Mouse (Mus musculus): ENCODE data around the gene Pyy. TPM values are rescaled to one million over a fixed set of nuclear protein-coding genes. Genes with fewer than 3 reads are reported as not detected.

The Pyy gene
- polyA plus RNA-seq (2015; fragmentation: Nextera tagmentation; extraction: Ambion mirVana), result 1.1 TPM in 1 of 2 replicates, not detected in the other

- WGBS (ENCODE audit: insufficient replicate concordance), result 11% methylated on average over 9 of the region's 9 CpGs
- Histone ChIP-seq H3K27ac (ENCODE audit: low read length) (no peak within 1 kb of the TSS), H3K9me3 (replicated peaks; ENCODE audit: control insufficient read depth, low read length) (no peaks in the 10 kb centered on the region), H3K27me3 (ENCODE audit: control insufficient read depth, insufficient read depth, low read depth, low read length) (peaks cover 66% of the 10 kb centered on the region), H3K9ac (ENCODE audit: low read depth, low read length) (no peak within 1 kb of the TSS), H3K4me2 (ENCODE audit: low read depth, low read length) (no peak within 1 kb of the TSS), H3K4me1 (ENCODE audit: control insufficient read depth, low read depth, low read length) (peaks cover 4% of the 10 kb centered on the region), H3K36me3 (ENCODE audit: control insufficient read depth, insufficient read depth) (no peaks in the 10 kb centered on the region), H3K4me3 (ENCODE audit: low read depth, low read length) (no peak within 1 kb of the TSS)
- no peak for ATAC-seq (ENCODE audit: low read depth)
Measured at GRCm38 (mm10) chr11:102107732-102108131, at the start of gene Pyy. Pyy (minus strand) TSS chr11:102107832.

GRCm38 (mm10) chr11:102156786-102157089 is 49.1 kb upstream of the Pyy start:
- WGBS (ENCODE audit: insufficient replicate concordance), result 10% methylated on average over 1 of the region's 1 CpGs
- Histone ChIP-seq H3K27me3 (ENCODE audit: control insufficient read depth, insufficient read depth, low read depth, low read length) (no peaks in the 10 kb centered on the region), H3K4me3 (ENCODE audit: low read depth, low read length) (no peak overlapping the region; the same call in 1 of the 2 replicates), H3K36me3 (ENCODE audit: control insufficient read depth, insufficient read depth) (no peaks in the 10 kb centered on the region), H3K9me3 (replicated peaks; ENCODE audit: control insufficient read depth, low read length) (no peaks in the 10 kb centered on the region), H3K4me2 (ENCODE audit: low read depth, low read length) (peak overlapping the region; percentile 91; the same call in 1 of the 2 replicates), H3K27ac (ENCODE audit: low read length) (no peak overlapping the region), H3K4me1 (ENCODE audit: control insufficient read depth, low read depth, low read length) (peaks cover 8% of the 10 kb centered on the region), H3K9ac (ENCODE audit: low read depth, low read length) (no peak overlapping the region)
- no peak for ATAC-seq (ENCODE audit: low read depth)

- under 1% methylated on average over 37 of the region's 37 CpGs for WGBS (ENCODE audit: insufficient replicate concordance)
- ATAC-seq (ENCODE audit: low read depth), result peak; percentile 81
- H3K27ac ChIP-seq (ENCODE audit: low read length), result peak within 1 kb of the TSS; percentile 4
- no peaks in the 10 kb centered on the region for H3K27me3 ChIP-seq (ENCODE audit: control insufficient read depth, insufficient read depth, low read depth, low read length)
- no peaks in the 10 kb centered on the region for H3K36me3 ChIP-seq (ENCODE audit: control insufficient read depth, insufficient read depth)
- H3K4me1 ChIP-seq (ENCODE audit: control insufficient read depth, low read depth, low read length), result peaks cover 8% of the 10 kb centered on the region
- H3K4me3 ChIP-seq (ENCODE audit: low read depth, low read length), result peak within 1 kb of the TSS; percentile 83
- peak within 1 kb of the TSS; percentile 91 for H3K4me2 ChIP-seq (ENCODE audit: low read depth, low read length)
- H3K9me3 ChIP-seq (replicated peaks; ENCODE audit: control insufficient read depth, low read length), result no peaks in the 10 kb centered on the region
- peak within 1 kb of the TSS; percentile 76 for H3K9ac ChIP-seq (ENCODE audit: low read depth, low read length)
Measured at GRCm38 (mm10) chr11:102156039-102156785, 48.6 kb upstream of the Pyy start, which contains the start of gene Tmem101. Tmem101 (minus strand) TSS chr11:102156404.

GRCm38 (mm10) chr11:102147213-102147989 is 39.8 kb upstream of the Pyy start:
- Histone ChIP-seq H3K9me3 (replicated peaks; ENCODE audit: control insufficient read depth, low read length) (no peaks in the 10 kb centered on the region), H3K9ac (ENCODE audit: low read depth, low read length) (no peak overlapping the region), H3K4me3 (ENCODE audit: low read depth, low read length) (peak overlapping the region; percentile 65), H3K36me3 (ENCODE audit: control insufficient read depth, insufficient read depth) (no peaks in the 10 kb centered on the region), H3K27me3 (ENCODE audit: control insufficient read depth, insufficient read depth, low read depth, low read length) (peaks cover 43% of the 10 kb centered on the region), H3K4me1 (ENCODE audit: control insufficient read depth, low read depth, low read length) (peaks cover 24% of the 10 kb centered on the region), H3K4me2 (ENCODE audit: low read depth, low read length) (peak overlapping the region; percentile 80), H3K27ac (ENCODE audit: low read length) (no peak overlapping the region)
- no peak for ATAC-seq (ENCODE audit: low read depth)
- 21% methylated on average over 34 of the region's 34 CpGs for WGBS (ENCODE audit: insufficient replicate concordance)

GRCm38 (mm10) chr11:102146531-102146930 is 38.9 kb upstream of the Pyy start:
- peak overlapping the region; percentile 63 for H3K27ac ChIP-seq (ENCODE audit: low read length)
- peak overlapping the region; percentile 80 for H3K4me2 ChIP-seq (ENCODE audit: low read depth, low read length)
- peak overlapping the region; percentile 59 for H3K9ac ChIP-seq (ENCODE audit: low read depth, low read length)
- 8% methylated on average over 17 of the region's 17 CpGs for WGBS (ENCODE audit: insufficient replicate concordance)
- H3K4me1 ChIP-seq (ENCODE audit: control insufficient read depth, low read depth, low read length), result peaks cover 24% of the 10 kb centered on the region
- no peaks in the 10 kb centered on the region for H3K36me3 ChIP-seq (ENCODE audit: control insufficient read depth, insufficient read depth)
- peak overlapping the region; percentile 65 for H3K4me3 ChIP-seq (ENCODE audit: low read depth, low read length)
- ATAC-seq (ENCODE audit: low read depth), result no peak
- peaks cover 43% of the 10 kb centered on the region for H3K27me3 ChIP-seq (ENCODE audit: control insufficient read depth, insufficient read depth, low read depth, low read length)
- no peaks in the 10 kb centered on the region for H3K9me3 ChIP-seq (replicated peaks; ENCODE audit: control insufficient read depth, low read length)

DNA sequence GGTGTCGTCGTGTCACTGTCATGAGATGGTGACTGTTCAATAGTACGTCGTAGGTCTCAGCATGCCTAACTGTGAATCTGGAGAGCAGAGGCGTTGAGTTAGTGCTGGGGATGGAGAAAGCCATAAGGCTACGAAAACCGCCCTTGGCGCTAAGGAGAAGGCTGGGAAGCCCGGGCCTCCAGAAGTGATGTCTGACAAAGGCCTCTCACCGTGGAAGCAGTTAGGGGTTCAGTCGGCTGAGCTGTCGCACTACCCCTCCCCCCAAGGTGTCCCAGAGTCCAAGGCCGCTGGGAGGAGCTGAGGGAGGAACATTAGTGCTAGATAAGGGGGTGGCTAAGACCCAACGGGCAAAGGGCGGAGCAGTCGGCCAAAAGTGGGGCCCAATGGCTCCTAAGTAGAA is 38.4 kb upstream of the Pyy start:
- H3K27me3 ChIP-seq (ENCODE audit: control insufficient read depth, insufficient read depth, low read depth, low read length), result peaks cover 43% of the 10 kb centered on the region
- no peaks in the 10 kb centered on the region for H3K36me3 ChIP-seq (ENCODE audit: control insufficient read depth, insufficient read depth)
- H3K9ac ChIP-seq (ENCODE audit: low read depth, low read length), result peak overlapping the region; percentile 59
- WGBS (ENCODE audit: insufficient replicate concordance), result 2% methylated on average over 16 of the region's 16 CpGs
- H3K4me2 ChIP-seq (ENCODE audit: low read depth, low read length), result peak overlapping the region; percentile 80
- peaks cover 24% of the 10 kb centered on the region for H3K4me1 ChIP-seq (ENCODE audit: control insufficient read depth, low read depth, low read length)
- ATAC-seq (ENCODE audit: low read depth), result peak; percentile 57
- peak overlapping the region; percentile 65 for H3K4me3 ChIP-seq (ENCODE audit: low read depth, low read length)
- H3K27ac ChIP-seq (ENCODE audit: low read length), result peak overlapping the region; percentile 82
- no peaks in the 10 kb centered on the region for H3K9me3 ChIP-seq (replicated peaks; ENCODE audit: control insufficient read depth, low read length)

DNA sequence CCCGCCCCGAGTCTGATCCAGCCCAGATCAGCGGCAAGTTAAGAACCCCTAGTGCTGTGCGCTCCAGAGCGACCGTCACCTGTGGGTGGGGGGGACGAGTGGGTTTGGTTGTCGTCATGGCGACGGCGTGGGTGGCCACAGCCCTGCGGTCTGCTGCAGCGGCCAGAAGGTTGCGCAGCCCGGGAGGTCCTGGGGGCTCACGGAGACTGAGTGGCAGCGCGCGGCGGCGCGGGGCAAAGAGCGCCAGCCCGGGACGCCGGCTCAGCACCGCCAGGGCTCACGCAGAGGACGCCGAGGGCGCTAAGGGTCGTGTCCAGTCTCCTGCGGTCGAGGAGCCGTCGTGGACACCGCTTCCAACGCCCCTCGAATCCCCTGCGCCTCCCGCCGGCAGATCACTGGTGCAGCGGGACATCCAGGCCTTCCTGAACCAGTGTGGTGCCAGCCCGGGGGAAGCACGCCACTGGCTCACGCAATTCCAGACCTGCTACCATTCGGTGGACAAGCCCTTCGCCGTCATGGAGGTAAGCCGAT is 37.9 kb upstream of the Pyy start, which contains the start of gene Nags:
Gene Nags, plus strand, starts transcription at position 43 of the 531 bp plus-strand sequence.
- no peaks in the 10 kb centered on the region for H3K9me3 ChIP-seq (replicated peaks; ENCODE audit: control insufficient read depth, low read length)
- 1% methylated on average over 50 of the region's 50 CpGs for whole genome bisulfite sequencing (ENCODE audit: insufficient replicate concordance)
- peak within 1 kb of the TSS; percentile 65 for H3K4me3 ChIP-seq (ENCODE audit: low read depth, low read length)
- H3K36me3 ChIP-seq (ENCODE audit: control insufficient read depth, insufficient read depth), result no peaks in the 10 kb centered on the region
- H3K4me2 ChIP-seq (ENCODE audit: low read depth, low read length), result peak within 1 kb of the TSS; percentile 80
- H3K4me1 ChIP-seq (ENCODE audit: control insufficient read depth, low read depth, low read length), result peaks cover 24% of the 10 kb centered on the region
- peak; percentile 1; the same call in 1 of the 2 replicates for ATAC-seq (ENCODE audit: low read depth)
- H3K27me3 ChIP-seq (ENCODE audit: control insufficient read depth, insufficient read depth, low read depth, low read length), result peaks cover 43% of the 10 kb centered on the region
- H3K9ac ChIP-seq (ENCODE audit: low read depth, low read length), result peak within 1 kb of the TSS; percentile 59
- H3K27ac ChIP-seq (ENCODE audit: low read length), result peak within 1 kb of the TSS; percentile 82

GRCm38 (mm10) chr11:102144957-102145470 is 37.4 kb upstream of the Pyy start:
- peak overlapping the region; percentile 41; the same call in 1 of the 2 replicates for H3K27ac ChIP-seq (ENCODE audit: low read length)

More at GRCm38 (mm10) chr11:102144957-102145470, 37.4 kb upstream of the Pyy start:
- Histone ChIP-seq H3K36me3 (ENCODE audit: control insufficient read depth, insufficient read depth) (no peaks in the 10 kb centered on the region), H3K9ac (ENCODE audit: low read depth, low read length) (no peak overlapping the region), H3K27me3 (ENCODE audit: control insufficient read depth, insufficient read depth, low read depth, low read length) (peaks cover 43% of the 10 kb centered on the region), H3K9me3 (replicated peaks; ENCODE audit: control insufficient read depth, low read length) (no peaks in the 10 kb centered on the region), H3K4me3 (ENCODE audit: low read depth, low read length) (peak overlapping the region; percentile 65), H3K4me2 (ENCODE audit: low read depth, low read length) (peak overlapping the region; percentile 80), H3K4me1 (ENCODE audit: control insufficient read depth, low read depth, low read length) (peaks cover 24% of the 10 kb centered on the region)
- ATAC-seq (ENCODE audit: low read depth), result peak; percentile 77
- WGBS (ENCODE audit: insufficient replicate concordance), result 19% methylated on average over 13 of the region's 13 CpGs
